Mouse (Mus musculus) lung, adult 18-20 months (tissue): ENCODE measurements around the gene Icam2.
"Not testable (repeated sequence)": the region's sequence is repeated elsewhere in the genome, so short reads cannot be mapped to it uniquely, and the experiment has no call there.

Experiments used
- DNase-seq, 2 experiments: peaks; one replicate each; pipeline ENCODE4 v3.0.0; 2022; ENCODE audit warnings: mixed read lengths in 2 of 2

Icam2 gene

DNA sequence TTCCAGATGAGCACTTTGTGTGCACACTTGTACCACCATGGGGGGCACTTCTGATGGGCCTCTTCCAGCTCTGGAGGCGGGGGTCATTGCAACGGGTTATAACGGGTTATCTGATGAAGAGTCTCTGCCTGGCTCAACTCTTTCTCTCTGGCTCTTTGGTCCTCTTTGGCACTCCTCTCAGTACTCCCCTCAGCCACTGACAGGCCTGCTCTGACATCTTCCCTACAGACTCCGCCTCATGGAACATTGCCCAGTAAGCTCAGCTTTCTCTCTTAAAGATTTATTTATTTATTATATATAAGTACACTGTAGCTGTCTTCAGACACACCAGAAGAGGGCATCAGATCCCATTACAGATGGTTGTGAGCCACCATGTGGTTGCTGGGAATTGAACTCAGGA is 48.6 kb downstream of the Icam2 start:
- not testable (repeated sequence) for DNase-seq

DNA sequence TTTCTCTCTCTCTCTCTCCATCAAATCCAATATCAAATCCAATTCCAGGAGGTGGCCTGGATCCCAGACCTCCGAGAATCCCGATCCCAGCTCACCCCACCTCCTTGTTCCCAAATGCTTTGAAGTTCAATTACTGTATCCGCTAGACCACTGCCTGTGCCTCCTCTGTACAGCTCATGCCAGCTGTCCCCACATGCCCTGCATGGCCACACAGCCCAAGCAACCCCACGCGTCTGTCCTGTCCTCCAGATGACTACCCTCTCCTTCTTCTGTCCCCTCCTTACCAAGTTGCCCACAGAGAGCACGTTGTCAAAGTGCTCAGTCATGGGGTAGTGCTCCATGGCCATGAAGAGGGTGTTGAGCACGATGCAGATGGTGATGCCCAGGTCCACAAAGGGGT is 49.0 kb downstream of the Icam2 start:
- no peak for DNase-seq

GRCm38 (mm10) chr11:106338029-106338428 is 49.8 kb downstream of the Icam2 start:
- no peak for DNase-seq

GRCm38 (mm10) chr11:106334066-106334465 is 53.8 kb downstream of the Icam2 start:
- DNase-seq, result no peak

DNA sequence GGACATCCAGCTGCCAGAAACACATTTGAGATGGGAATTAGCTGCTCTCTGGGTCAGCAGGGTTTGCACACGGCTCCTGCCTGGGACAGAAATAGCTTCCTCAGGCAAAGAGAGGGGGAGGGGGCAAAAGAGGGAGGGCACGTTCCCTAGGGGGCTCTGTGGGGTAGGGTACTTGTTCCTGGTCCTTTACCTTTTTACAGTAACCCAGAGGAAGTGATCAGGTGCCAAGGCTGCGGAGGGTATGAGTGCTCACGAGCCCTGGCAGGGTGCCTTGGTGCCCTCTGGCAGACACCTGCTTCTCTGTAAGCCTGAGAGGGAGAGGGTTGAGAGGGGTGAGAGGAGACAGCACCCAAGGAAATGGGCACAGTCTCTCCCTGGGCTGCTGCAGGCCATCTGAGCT is 55.4 kb downstream of the Icam2 start:
- no peak for DNase-seq

DNA sequence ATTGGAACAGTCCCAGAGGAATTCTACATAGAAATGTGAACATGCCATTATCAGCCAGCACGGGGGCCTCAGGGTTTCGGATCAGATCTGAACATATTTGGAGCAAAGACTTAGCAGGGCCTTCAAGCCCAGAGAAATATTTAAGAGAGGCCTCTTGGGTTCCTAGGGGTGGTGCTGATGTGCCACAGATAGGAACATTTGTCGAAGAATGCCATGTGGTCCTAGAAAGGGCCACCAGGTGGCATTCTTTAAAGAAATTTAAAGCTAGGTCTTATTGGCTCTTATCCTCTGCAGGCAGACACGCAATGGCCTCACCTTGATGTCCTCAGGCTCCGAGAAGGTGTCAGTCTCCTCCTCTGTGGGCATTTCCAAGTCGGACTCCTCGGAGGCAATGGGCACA is 58.2 kb downstream of the Icam2 start:
- peak; percentile 24 to 51 for DNase-seq

DNA sequence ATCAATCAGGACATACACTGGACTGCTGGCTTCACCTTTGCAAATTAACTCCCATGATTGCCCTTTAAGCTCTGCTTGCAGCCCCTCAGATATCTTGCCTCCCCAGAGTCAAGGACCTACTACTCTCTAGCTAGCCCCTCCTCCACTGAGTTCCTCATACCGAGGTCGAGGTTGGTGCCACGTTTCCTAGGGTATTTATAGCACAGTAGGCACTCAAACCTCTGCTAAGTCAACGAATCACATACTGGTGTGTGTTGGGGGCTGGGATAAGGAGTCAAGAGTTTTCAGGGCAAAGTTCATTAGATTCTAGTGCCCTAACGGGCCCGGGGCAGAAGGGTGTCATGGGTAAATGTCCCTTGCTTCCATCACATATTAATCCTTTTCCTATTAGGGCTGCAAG is 58.7 kb downstream of the Icam2 start:
- DNase-seq, result peak in 1 of 2 experiments; percentile 34

- no peak for DNase-seq
Observed at GRCm38 (mm10) chr11:106328521-106328920, 59.4 kb downstream of the Icam2 start.
